In the genomic region with DNA sequence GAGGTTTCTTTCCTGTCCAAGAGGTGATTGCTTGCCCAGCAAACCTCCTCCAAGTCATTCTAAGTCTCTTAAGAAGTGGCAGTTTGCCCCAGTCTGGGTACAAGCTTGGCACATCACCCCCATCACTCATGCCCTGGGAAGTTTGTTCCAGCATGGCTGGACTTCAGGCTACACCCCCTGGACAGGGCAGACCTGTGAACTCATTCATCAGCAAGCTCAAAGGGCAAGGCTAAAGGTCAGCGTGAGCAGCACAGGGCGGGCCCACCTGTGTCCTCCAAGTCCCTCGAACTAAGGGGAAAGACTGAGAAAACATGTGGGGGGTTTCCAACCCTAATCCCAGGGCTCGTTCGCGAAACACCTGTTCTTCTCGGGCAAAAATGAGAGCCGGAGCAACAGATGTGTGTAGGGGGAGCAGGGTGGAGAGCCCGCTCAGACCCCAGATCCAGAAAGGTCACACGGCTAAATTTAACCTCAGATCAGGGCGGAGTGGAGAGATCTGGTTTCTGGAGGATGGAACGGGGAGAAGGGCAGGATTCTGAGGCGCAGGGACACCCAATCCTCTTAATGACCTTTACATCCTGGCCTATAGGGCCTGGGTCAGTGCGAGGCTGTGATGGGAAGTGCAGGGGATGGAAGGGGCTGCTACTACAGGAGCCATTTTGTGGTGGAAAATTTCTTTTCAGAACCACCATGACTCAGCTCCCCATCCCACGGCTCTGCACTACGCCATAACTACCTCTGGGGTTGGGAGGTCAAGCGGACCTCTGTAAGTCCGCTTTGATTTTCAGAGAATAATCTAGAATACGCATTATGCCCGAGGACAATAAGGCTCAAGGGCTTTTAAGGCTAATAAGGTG, we compare ENCODE assay signal across 8 mouse cellular contexts. TPM values are rescaled to one million over a fixed set of nuclear protein-coding genes. Genes with fewer than 3 reads are reported as not detected.
DNase-seq lines count a peak whose midpoint lies in the region; ATAC-seq lines count a peak whose summit lies in the region.

No protein-coding gene starts in this region.

- peak overlapping the region; percentile 95 for H3K4me2 ChIP-seq in hindbrain, embryonic 15.5 days
- peak overlapping the region; percentile 82 for H3K4me2 ChIP-seq in liver, embryonic 12.5 days
- H3K4me2 ChIP-seq in neural tube, embryonic 14.5 days (ENCODE audit: low read depth, low read length) = peak overlapping the region; percentile 91

- peaks cover 78% of the 10 kb centered on the region for H3K4me1 ChIP-seq in forebrain, embryonic 10.5 days
- peaks cover 44% of the 10 kb centered on the region for H3K4me1 ChIP-seq in hindbrain, embryonic 15.5 days (replicated peaks)
- peaks cover 87% of the 10 kb centered on the region for H3K4me1 ChIP-seq in liver, embryonic 12.5 days
- H3K4me1 ChIP-seq in neural tube, embryonic 14.5 days (ENCODE audit: control insufficient read depth, insufficient read depth, low read length) = peaks cover 29% of the 10 kb centered on the region

- peak overlapping the region; percentile 93 for H3K9ac ChIP-seq in hindbrain, embryonic 15.5 days
- peak overlapping the region; percentile 79 for H3K9ac ChIP-seq in liver, embryonic 12.5 days
- H3K9ac ChIP-seq in neural tube, embryonic 14.5 days (replicated peaks; ENCODE audit: low read depth, low read length) = peak overlapping the region; percentile 88

- DNase-seq in layer of hippocampus, adult 11-12 months (ENCODE audit: low spot score) = peak; percentile 64
- no peak for DNase-seq in layer of hippocampus, adult 9-11 months
- DNase-seq in NIH3T3 (ENCODE audit: low read depth) = peak; percentile 60
- no peak for DNase-seq in forebrain, embryonic 10.5 days (ENCODE audit: extremely low spot score, low spot score)
- no peak for DNase-seq in spleen, postnatal 4 days (ENCODE audit: low spot score in 2 of 2)

- 6% methylated on average over 20 of the region's 20 CpGs for WGBS in forebrain, embryonic 10.5 days
- 6% methylated on average over 20 of the region's 20 CpGs for WGBS in hindbrain, embryonic 15.5 days
- 6% methylated on average over 20 of the region's 20 CpGs for WGBS in liver, embryonic 12.5 days (ENCODE audit: insufficient replicate concordance)
- WGBS in neural tube, embryonic 14.5 days = 5% methylated on average over 20 of the region's 20 CpGs

- H3K27ac ChIP-seq in forebrain, embryonic 10.5 days = peak overlapping the region; percentile 100
- peak overlapping the region; percentile 93 for H3K27ac ChIP-seq in hindbrain, embryonic 15.5 days (replicated peaks)
- peak overlapping the region; percentile 85 for H3K27ac ChIP-seq in liver, embryonic 12.5 days
- peak overlapping the region; percentile 93 for H3K27ac ChIP-seq in neural tube, embryonic 14.5 days (ENCODE audit: low read depth, low read length)

- no peaks in the 10 kb centered on the region for H3K27me3 ChIP-seq in forebrain, embryonic 10.5 days (ENCODE audit: poor library complexity, severe bottlenecking)
- H3K27me3 ChIP-seq in hindbrain, embryonic 15.5 days = no peaks in the 10 kb centered on the region
- no peaks in the 10 kb centered on the region for H3K27me3 ChIP-seq in liver, embryonic 12.5 days (replicated peaks)
- no peaks in the 10 kb centered on the region for H3K27me3 ChIP-seq in neural tube, embryonic 14.5 days (ENCODE audit: control insufficient read depth, insufficient read depth, low read length)

- no peak for ATAC-seq in hindbrain, embryonic 15.5 days (ENCODE audit: low FRiP score, low read depth)
- no peak for ATAC-seq in liver, embryonic 12.5 days
- no peak for ATAC-seq in neural tube, embryonic 14.5 days (ENCODE audit: low read depth)

- peaks cover 85% of the 10 kb centered on the region for H3K36me3 ChIP-seq in forebrain, embryonic 10.5 days (replicated peaks)
- peaks cover 33% of the 10 kb centered on the region for H3K36me3 ChIP-seq in hindbrain, embryonic 15.5 days
- peaks cover 77% of the 10 kb centered on the region for H3K36me3 ChIP-seq in liver, embryonic 12.5 days
- H3K36me3 ChIP-seq in neural tube, embryonic 14.5 days (ENCODE audit: control insufficient read depth, insufficient read depth, low read length) = peaks cover 40% of the 10 kb centered on the region

- no peaks in the 10 kb centered on the region for H3K9me3 ChIP-seq in forebrain, embryonic 10.5 days
- no peaks in the 10 kb centered on the region for H3K9me3 ChIP-seq in hindbrain, embryonic 15.5 days
- H3K9me3 ChIP-seq in liver, embryonic 12.5 days (replicated peaks) = no peaks in the 10 kb centered on the region
- no peaks in the 10 kb centered on the region for H3K9me3 ChIP-seq in neural tube, embryonic 14.5 days (ENCODE audit: control insufficient read depth, low read length)

- peak overlapping the region; percentile 99 for H3K4me3 ChIP-seq in forebrain, embryonic 10.5 days
- H3K4me3 ChIP-seq in hindbrain, embryonic 15.5 days = peak overlapping the region; percentile 91
- peak overlapping the region; percentile 68 for H3K4me3 ChIP-seq in liver, embryonic 12.5 days
- H3K4me3 ChIP-seq in neural tube, embryonic 14.5 days (ENCODE audit: low read depth, low read length) = peak overlapping the region; percentile 97

RNA-seq across cellular contexts. Expression of a gene that starts 2.2 kb away (rescaled TPM):
- polyA plus RNA-seq in forebrain, embryonic 10.5 days (2016; fragmentation: Nextera tagmentation; extraction: Ambion mirVana) = 3,225 and 3,313 TPM in 2 replicates
- 1,531 and 1,630 TPM in 2 replicates for polyA plus RNA-seq in hindbrain, embryonic 15.5 days (2015; fragmentation: Nextera tagmentation; extraction: Ambion mirVana)
- polyA plus RNA-seq in liver, embryonic 12.5 days (2016; fragmentation: Nextera tagmentation; extraction: Ambion mirVana) = 1,499 and 1,575 TPM in 2 replicates
- 1,265 and 1,492 TPM in 2 replicates for polyA plus RNA-seq in neural tube, embryonic 14.5 days (2014; fragmentation: Nextera tagmentation; extraction: Ambion mirVana)

RNA-seq across cellular contexts. Expression of a gene that starts 19.0 kb away (rescaled TPM):
- 9.2 and 10.0 TPM in 2 replicates for polyA plus RNA-seq in forebrain, embryonic 10.5 days (2016; fragmentation: Nextera tagmentation; extraction: Ambion mirVana)
- 22.1 and 23.7 TPM in 2 replicates for polyA plus RNA-seq in hindbrain, embryonic 15.5 days (2015; fragmentation: Nextera tagmentation; extraction: Ambion mirVana)
- polyA plus RNA-seq in liver, embryonic 12.5 days (2016; fragmentation: Nextera tagmentation; extraction: Ambion mirVana) = 6.6 and 7.3 TPM in 2 replicates
- polyA plus RNA-seq in neural tube, embryonic 14.5 days (2014; fragmentation: Nextera tagmentation; extraction: Ambion mirVana) = 18.3 and 18.5 TPM in 2 replicates

RNA-seq across cellular contexts. Expression of a gene that starts 27.5 kb away (rescaled TPM):
- 271 and 274 TPM in 2 replicates for polyA plus RNA-seq in forebrain, embryonic 10.5 days (2016; fragmentation: Nextera tagmentation; extraction: Ambion mirVana)
- polyA plus RNA-seq in hindbrain, embryonic 15.5 days (2015; fragmentation: Nextera tagmentation; extraction: Ambion mirVana) = 51.3 and 57.1 TPM in 2 replicates
- polyA plus RNA-seq in liver, embryonic 12.5 days (2016; fragmentation: Nextera tagmentation; extraction: Ambion mirVana) = 132 and 138 TPM in 2 replicates
- polyA plus RNA-seq in neural tube, embryonic 14.5 days (2014; fragmentation: Nextera tagmentation; extraction: Ambion mirVana) = 22.6 and 46.4 TPM in 2 replicates

RNA-seq across cellular contexts. Expression of a gene that starts 27.6 kb away (rescaled TPM):
- polyA plus RNA-seq in forebrain, embryonic 10.5 days (2016; fragmentation: Nextera tagmentation; extraction: Ambion mirVana) = 232 and 239 TPM in 2 replicates
- polyA plus RNA-seq in hindbrain, embryonic 15.5 days (2015; fragmentation: Nextera tagmentation; extraction: Ambion mirVana) = 148 and 150 TPM in 2 replicates
- polyA plus RNA-seq in liver, embryonic 12.5 days (2016; fragmentation: Nextera tagmentation; extraction: Ambion mirVana) = 211 and 222 TPM in 2 replicates
- polyA plus RNA-seq in neural tube, embryonic 14.5 days (2014; fragmentation: Nextera tagmentation; extraction: Ambion mirVana) = 135 and 138 TPM in 2 replicates

RNA-seq across cellular contexts. Expression of a gene that starts 32.3 kb away (rescaled TPM):
- polyA plus RNA-seq in forebrain, embryonic 10.5 days (2016; fragmentation: Nextera tagmentation; extraction: Ambion mirVana) = 101 and 103 TPM in 2 replicates
- polyA plus RNA-seq in hindbrain, embryonic 15.5 days (2015; fragmentation: Nextera tagmentation; extraction: Ambion mirVana) = 47.7 and 49.7 TPM in 2 replicates
- polyA plus RNA-seq in liver, embryonic 12.5 days (2016; fragmentation: Nextera tagmentation; extraction: Ambion mirVana) = 83.1 and 85.3 TPM in 2 replicates
- polyA plus RNA-seq in neural tube, embryonic 14.5 days (2014; fragmentation: Nextera tagmentation; extraction: Ambion mirVana) = 45.0 and 49.6 TPM in 2 replicates

Comparison
In these comparisons a context has a peak if more than half of its experiments do, and no peak if none do; other contexts are left out.
1. DNase-seq: peak in layer of hippocampus, adult 11-12 months (single experiment) and NIH3T3 (single experiment); none in layer of hippocampus, adult 9-11 months (single experiment), forebrain, embryonic 10.5 days (single experiment) and spleen, postnatal 4 days (0 of 2).
2. Peak in every context shown above with its lines, with median percentiles within 50 percentile points of each other: H3K27ac ChIP-seq, H3K4me3 ChIP-seq, H3K4me2 ChIP-seq and H3K9ac ChIP-seq.